Mouse (Mus musculus) brain, adult 2 months (tissue): ENCODE measurements at regions not wholly inside any gene's neighbourhood (a gene's known extent, or its start where the extent isn't known, plus 50 kb on each side); places are given as distances from the start of the nearest gene placed in this dataset.
A peak's percentile ranks its signal among the peaks of the same experiment; 100 is the strongest.

Experiments used
- DNase-seq: peaks from one replicate; pipeline ENCODE4 v3.0.0; 2011; ENCODE audit warnings: low read depth, low spot score

- DNase-seq = no peak
These were observed 176.1 kb downstream of the Mycn start for GRCm38 (mm10) chr12:12765490-12766058.

GRCm38 (mm10) chr12:12765055-12765454, 176.7 kb downstream of the Mycn start:
- DNase-seq = no peak

GRCm38 (mm10) chr12:12764586-12764985, 177.1 kb downstream of the Mycn start:
- DNase-seq = no peak

- DNase-seq = no peak
These were observed 185.3 kb downstream of the Mycn start for GRCm38 (mm10) chr12:12756301-12756948.

GRCm38 (mm10) chr12:12753849-12754248, 187.9 kb downstream of the Mycn start:
- DNase-seq = no peak

GRCm38 (mm10) chr12:12751670-12752426, 189.9 kb downstream of the Mycn start:
- no peak for DNase-seq

- no peak for DNase-seq
These were observed 192.0 kb downstream of the Mycn start for GRCm38 (mm10) chr12:12749690-12750089.

- no peak for DNase-seq
These were observed 194.8 kb downstream of the Mycn start for GRCm38 (mm10) chr12:12746852-12747454.

- DNase-seq = no peak
These were observed 197.2 kb downstream of the Mycn start for GRCm38 (mm10) chr12:12744492-12744891.

- peak; percentile 5 for DNase-seq
These were observed 202.9 kb downstream of the Mycn start for GRCm38 (mm10) chr12:12738631-12739331.

- no peak for DNase-seq
These were observed 215.9 kb downstream of the Mycn start for GRCm38 (mm10) chr12:12725797-12726196.

GRCm38 (mm10) chr12:12725075-12725474, 216.6 kb downstream of the Mycn start:
- DNase-seq = no peak

- DNase-seq = peak; percentile 33
These were observed 217.8 kb downstream of the Mycn start for GRCm38 (mm10) chr12:12723724-12724487.

GRCm38 (mm10) chr12:12722982-12723661, 218.6 kb downstream of the Mycn start:
- no peak for DNase-seq

GRCm38 (mm10) chr12:12716691-12717090, 225.0 kb downstream of the Mycn start:
- peak; percentile 59 for DNase-seq

GRCm38 (mm10) chr12:12715956-12716669, 225.6 kb downstream of the Mycn start:
- DNase-seq = peak; percentile 76

GRCm38 (mm10) chr12:12715528-12715927, 226.2 kb downstream of the Mycn start:
- DNase-seq = peak; percentile 79

GRCm38 (mm10) chr12:12710184-12710609, 231.5 kb downstream of the Mycn start:
- no peak for DNase-seq

GRCm38 (mm10) chr12:12708954-12709523, 232.7 kb downstream of the Mycn start:
- DNase-seq = peak; percentile 87
